Mouse (Mus musculus) forebrain, embryonic 13.5 days (tissue): ENCODE data around the gene Ctla4. TPM values are rescaled to one million over a fixed set of nuclear protein-coding genes. Genes with fewer than 3 reads are reported as not detected.

Experiments used
- ATAC-seq: fragments of 200-750 bp; cut with Nextera tagmentation; 2 replicates; pipeline ENCODE4 v1.8.0; 2017
- H3K27ac ChIP-seq: fragments of 300-500 bp; sonication (generic); 2 replicates; pipeline ENCODE4 v1.5.1; 2015; ENCODE audit warnings: inconsistent platforms, mild to moderate bottlenecking, moderate library complexity
- H3K27me3 ChIP-seq: fragments of 300-500 bp; sonication (generic); 2 replicates; pipeline ENCODE4 v1.6.1; 2015; ENCODE audit warnings: mild to moderate bottlenecking, inconsistent platforms
- H3K36me3 ChIP-seq: fragments of 300-500 bp; sonication (generic); 2 replicates; pipeline ENCODE4 v1.6.1; 2015; ENCODE audit warnings: mild to moderate bottlenecking, inconsistent platforms; ENCODE audit not compliant: poor library complexity, severe bottlenecking
- H3K4me1 ChIP-seq: fragments of 300-500 bp; sonication (generic); 2 replicates; pipeline ENCODE4 v1.6.1; 2015; ENCODE audit warnings: inconsistent platforms
- H3K4me2 ChIP-seq: fragments of 300-500 bp; sonication (generic); 2 replicates; pipeline ENCODE4 v1.6.1; 2015; ENCODE audit warnings: inconsistent platforms, mild to moderate bottlenecking, moderate library complexity
- H3K4me3 ChIP-seq: fragments of 300-500 bp; sonication (generic); 2 replicates; pipeline ENCODE4 v1.5.1; 2015; ENCODE audit warnings: mild to moderate bottlenecking, inconsistent platforms
- H3K9ac ChIP-seq: fragments of 300-500 bp; sonication (generic); 2 replicates; pipeline ENCODE4 v1.6.1; 2015; ENCODE audit warnings: mild to moderate bottlenecking, inconsistent platforms
- H3K9me3 ChIP-seq: fragments of 300-500 bp; sonication (generic); replicated peaks from 2 replicates; pipeline ENCODE4 v1.6.1; 2016; ENCODE audit warnings: inconsistent platforms
- WGBS: fragments of 180-500 bp; shearing (Covaris S2); methylation state at CpG from one replicate; pipeline ENCODE4 v1.1.7; 2015; 5-methylcytosine and 5-hydroxymethylcytosine counted together
- polyA plus RNA-seq: library from polyadenylated mRNA; unstranded; fragments of >200 nt; fragmentation: Nextera tagmentation; extraction: Ambion mirVana; gene quantifications from 2 replicates; pipeline ENCODE4 v1.2.1, GENCODE M21; 2015

Gene Ctla4
- polyA plus RNA-seq, result not detected in 2 replicates

DNA sequence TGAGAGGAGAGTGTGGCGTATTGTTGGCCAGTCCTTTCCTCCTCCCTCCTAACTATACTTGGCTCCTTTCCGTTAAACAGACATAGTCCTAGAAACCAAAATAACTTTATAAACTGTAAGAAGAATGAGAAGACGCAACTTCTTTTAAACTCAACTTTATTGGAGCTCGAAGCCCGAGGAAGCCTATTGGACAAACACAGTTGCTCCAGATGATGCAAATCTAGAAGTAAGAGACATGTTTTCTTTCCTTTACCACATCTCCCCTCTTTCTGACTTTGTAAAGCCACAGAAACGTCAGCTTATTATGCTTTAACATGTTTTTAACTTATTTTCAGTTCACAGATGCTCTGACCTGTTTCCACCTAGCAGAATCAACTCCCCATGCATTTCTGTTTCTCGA lies at the start of gene Ctla4:
TSS of gene Ctla4 (plus strand) at position 20 of the 400 bp plus-strand sequence.
- Histone ChIP-seq H3K27me3 (no peaks in the 10 kb centered on the region), H3K9me3 (no peaks in the 10 kb centered on the region), H3K4me3 (no peak within 1 kb of the TSS), H3K27ac (no peak within 1 kb of the TSS), H3K4me1 (no peaks in the 10 kb centered on the region), H3K36me3 (no peaks in the 10 kb centered on the region), H3K4me2 (no peak within 1 kb of the TSS), H3K9ac (no peak within 1 kb of the TSS)
- no peak for ATAC-seq
- 86% methylated on average over 7 of the region's 7 CpGs for WGBS

DNA sequence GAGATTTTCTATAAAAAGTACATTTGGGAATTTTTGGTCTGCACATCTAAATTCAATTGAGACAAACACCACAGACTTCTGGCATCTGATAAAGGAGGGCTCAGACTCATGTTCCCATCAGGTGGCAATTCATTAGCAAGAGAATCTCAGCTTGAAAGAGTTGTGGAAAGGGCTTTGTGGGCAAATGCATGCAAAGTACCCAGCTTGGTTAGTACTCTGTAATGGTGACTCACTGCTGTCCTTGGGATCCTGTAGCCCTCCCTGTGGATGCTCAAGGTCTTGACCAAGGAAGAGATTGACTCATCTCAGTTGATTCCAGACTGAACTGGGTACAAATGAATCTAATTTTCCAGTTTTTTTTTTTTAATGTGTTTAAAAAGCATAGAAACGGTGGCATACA lies 47.6 kb upstream of the Ctla4 start:
- Histone ChIP-seq H3K9ac (no peak overlapping the region), H3K27me3 (no peaks in the 10 kb centered on the region), H3K4me3 (no peak overlapping the region), H3K4me1 (no peaks in the 10 kb centered on the region), H3K9me3 (no peaks in the 10 kb centered on the region), H3K4me2 (no peak overlapping the region), H3K27ac (no peak overlapping the region), H3K36me3 (no peaks in the 10 kb centered on the region)
- 77% methylated on average over 1 of the region's 1 CpGs for WGBS
- no peak for ATAC-seq

DNA sequence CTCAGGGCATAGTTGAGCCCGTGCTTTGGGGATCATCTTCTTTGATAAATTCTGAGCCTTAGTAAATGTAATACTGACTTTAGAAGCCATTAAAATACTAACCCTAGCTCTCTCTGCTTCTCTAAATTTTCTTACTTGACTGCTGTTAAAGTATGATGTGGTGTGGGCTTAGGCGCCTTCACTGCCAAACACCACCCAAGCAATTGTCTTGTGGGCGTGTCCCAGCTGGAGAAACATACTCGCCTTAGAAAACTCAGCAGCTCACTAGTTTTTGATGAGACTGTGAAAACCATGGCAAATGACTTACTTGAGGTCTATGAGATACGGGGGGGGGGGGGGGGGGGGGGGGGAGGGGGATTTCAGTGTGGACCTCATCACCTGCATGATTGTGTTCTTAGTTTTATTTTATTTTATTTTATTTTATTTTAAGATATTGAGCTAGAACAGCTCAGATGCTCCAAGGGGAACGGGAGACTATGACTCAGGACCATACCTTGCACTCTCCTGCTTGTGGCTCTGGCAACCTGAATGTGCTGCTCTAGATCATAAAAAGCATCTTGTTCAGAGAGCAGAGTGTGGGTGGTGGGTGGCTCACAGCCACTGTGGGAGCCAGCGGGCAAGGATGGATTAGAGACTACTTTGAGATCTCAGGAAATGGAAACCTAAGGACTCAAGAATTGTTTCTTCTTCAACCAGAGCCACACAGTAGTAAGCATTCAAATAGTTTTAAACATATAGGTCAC lies 41.3 kb upstream of the Ctla4 start:
- Histone ChIP-seq H3K9me3 (no peaks in the 10 kb centered on the region), H3K4me2 (no peak overlapping the region), H3K4me3 (no peak overlapping the region), H3K4me1 (no peaks in the 10 kb centered on the region), H3K36me3 (no peaks in the 10 kb centered on the region), H3K27me3 (no peaks in the 10 kb centered on the region), H3K9ac (no peak overlapping the region), H3K27ac (no peak overlapping the region)
- ATAC-seq, result no peak
- 92% methylated on average over 6 of the region's 7 CpGs for WGBS

DNA sequence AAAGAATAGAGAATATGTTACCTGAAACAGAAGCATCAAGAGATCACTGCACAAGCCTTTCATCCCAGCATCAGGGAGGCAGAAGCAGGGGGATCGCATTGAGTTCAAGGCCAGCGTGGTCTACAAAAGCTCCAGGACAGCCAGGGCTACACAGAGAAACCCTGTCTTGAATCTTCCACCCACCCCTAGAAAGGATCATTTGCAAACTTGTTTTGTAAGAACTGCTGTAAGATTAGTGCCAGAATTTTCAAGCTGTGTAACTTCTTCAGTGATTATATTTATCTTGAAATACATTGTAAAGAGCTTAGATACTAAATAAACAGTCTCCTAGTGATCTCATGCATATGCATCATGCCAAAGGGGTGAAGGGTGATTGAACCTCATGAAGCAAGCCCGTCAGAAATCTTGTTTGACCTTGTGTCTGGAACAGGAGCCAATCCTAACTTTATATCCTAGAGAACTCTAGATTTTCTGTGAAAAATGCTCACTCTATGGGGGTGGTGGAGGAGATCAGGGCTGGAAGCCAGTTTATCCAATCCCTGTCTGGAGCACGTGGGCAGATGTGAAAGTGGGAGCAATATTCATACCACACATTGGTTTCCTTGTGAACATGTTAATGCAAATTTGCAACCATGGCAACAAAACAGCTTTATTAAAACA lies 40.1 kb upstream of the Ctla4 start:
- Histone ChIP-seq H3K4me1 (peaks cover 8% of the 10 kb centered on the region), H3K9me3 (no peaks in the 10 kb centered on the region), H3K27ac (no peak overlapping the region), H3K27me3 (no peaks in the 10 kb centered on the region), H3K4me2 (no peak overlapping the region), H3K36me3 (no peaks in the 10 kb centered on the region), H3K4me3 (no peak overlapping the region), H3K9ac (no peak overlapping the region)
- WGBS, result 65% methylated on average over 4 of the region's 4 CpGs
- no peak for ATAC-seq

DNA sequence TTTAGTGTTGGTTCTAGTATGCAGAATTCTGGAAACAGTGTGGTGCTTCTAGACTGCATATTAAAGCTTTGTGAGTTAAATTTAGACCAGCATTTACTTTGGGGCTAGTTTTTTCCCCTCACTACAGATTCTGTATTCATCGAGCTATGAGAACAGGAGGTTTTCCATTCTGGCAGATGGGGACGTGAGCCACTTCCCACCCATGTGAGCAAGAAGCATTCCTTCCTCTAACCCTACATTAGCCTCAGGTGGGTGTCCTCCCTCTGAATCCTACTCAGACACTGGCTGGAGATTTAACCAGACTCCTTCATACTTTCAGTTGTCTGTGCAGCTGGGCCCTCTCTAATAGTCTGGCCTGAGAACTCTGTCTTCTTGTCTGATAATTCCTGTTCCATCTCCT lies 37.7 kb upstream of the Ctla4 start:
- Histone ChIP-seq H3K9ac (no peak overlapping the region), H3K27me3 (no peaks in the 10 kb centered on the region), H3K4me2 (no peak overlapping the region), H3K9me3 (no peaks in the 10 kb centered on the region), H3K27ac (no peak overlapping the region), H3K4me1 (peaks cover 15% of the 10 kb centered on the region), H3K36me3 (no peaks in the 10 kb centered on the region), H3K4me3 (no peak overlapping the region)
- WGBS, result 80% methylated on average over 2 of the region's 2 CpGs
- no peak for ATAC-seq

GRCm38 (mm10) chr1:60849816-60850215 lies 37.0 kb upstream of the Ctla4 start:
- ATAC-seq, result no peak
- Histone ChIP-seq H3K4me2 (no peak overlapping the region), H3K27me3 (no peaks in the 10 kb centered on the region), H3K36me3 (no peaks in the 10 kb centered on the region), H3K4me3 (no peak overlapping the region), H3K27ac (no peak overlapping the region), H3K4me1 (peaks cover 15% of the 10 kb centered on the region), H3K9ac (no peak overlapping the region), H3K9me3 (no peaks in the 10 kb centered on the region)
- WGBS, result 87% methylated on average over 4 of the region's 4 CpGs

- ATAC-seq, result peak; percentile 50; the same call in 1 of the 2 replicates
- H3K27me3 ChIP-seq, result no peaks in the 10 kb centered on the region
- H3K4me3 ChIP-seq, result no peak overlapping the region
- no peak overlapping the region for H3K9ac ChIP-seq
- H3K27ac ChIP-seq, result peak overlapping the region; percentile 49
- H3K4me2 ChIP-seq, result no peak overlapping the region
- H3K4me1 ChIP-seq, result peaks cover 15% of the 10 kb centered on the region
- no peaks in the 10 kb centered on the region for H3K9me3 ChIP-seq
- no peaks in the 10 kb centered on the region for H3K36me3 ChIP-seq
- WGBS, result 7% methylated on average over 8 of the region's 8 CpGs
These were observed 35.6 kb upstream of the Ctla4 start for GRCm38 (mm10) chr1:60851041-60851781.

DNA sequence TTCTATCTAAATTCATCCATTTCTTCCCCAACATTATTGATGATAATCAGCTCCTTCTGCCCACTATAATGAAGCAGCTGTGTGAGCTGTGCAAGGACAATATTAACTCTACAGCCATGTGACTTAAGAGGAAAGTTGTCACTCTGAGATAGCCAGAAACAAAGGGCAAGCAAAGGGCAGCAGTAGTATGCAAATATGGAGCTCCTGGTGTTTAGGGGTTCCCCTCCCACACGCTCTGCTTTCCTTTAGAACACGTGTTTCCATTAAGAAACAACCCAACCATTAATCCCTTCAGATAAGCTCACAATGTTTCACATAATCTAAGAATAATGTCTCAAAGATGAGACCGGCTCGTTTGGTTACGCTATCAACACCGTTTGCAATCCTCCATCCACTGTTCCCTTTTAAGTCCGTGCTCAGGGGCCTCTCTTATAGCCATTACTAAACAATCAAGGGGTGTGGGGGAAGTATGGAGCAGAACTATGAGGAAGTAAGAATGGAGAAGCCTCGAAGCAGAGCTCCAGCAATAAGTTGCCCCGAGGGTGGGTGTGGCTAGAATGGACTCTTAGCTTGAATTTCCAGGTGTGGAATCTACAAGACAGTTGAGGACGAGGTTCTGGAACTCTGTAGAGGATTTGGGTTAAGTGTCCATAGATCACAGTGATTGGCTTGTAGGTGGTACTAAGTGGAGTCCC lies 34.6 kb upstream of the Ctla4 start:
- no peak for ATAC-seq
- Histone ChIP-seq H3K4me1 (peaks cover 15% of the 10 kb centered on the region), H3K27ac (no peak overlapping the region), H3K4me3 (no peak overlapping the region), H3K9ac (no peak overlapping the region), H3K9me3 (no peaks in the 10 kb centered on the region), H3K27me3 (no peaks in the 10 kb centered on the region), H3K4me2 (no peak overlapping the region), H3K36me3 (no peaks in the 10 kb centered on the region)
- 43% methylated on average over 10 of the region's 10 CpGs for WGBS

- Histone ChIP-seq H3K27ac (no peak overlapping the region), H3K9me3 (no peaks in the 10 kb centered on the region), H3K4me3 (no peak overlapping the region), H3K4me2 (no peak overlapping the region), H3K4me1 (peaks cover 15% of the 10 kb centered on the region), H3K36me3 (no peaks in the 10 kb centered on the region), H3K9ac (no peak overlapping the region), H3K27me3 (no peaks in the 10 kb centered on the region)
- 74% methylated on average over 6 of the region's 6 CpGs for WGBS
- ATAC-seq, result no peak
These were observed 34.0 kb upstream of the Ctla4 start for GRCm38 (mm10) chr1:60852770-60853147.

DNA sequence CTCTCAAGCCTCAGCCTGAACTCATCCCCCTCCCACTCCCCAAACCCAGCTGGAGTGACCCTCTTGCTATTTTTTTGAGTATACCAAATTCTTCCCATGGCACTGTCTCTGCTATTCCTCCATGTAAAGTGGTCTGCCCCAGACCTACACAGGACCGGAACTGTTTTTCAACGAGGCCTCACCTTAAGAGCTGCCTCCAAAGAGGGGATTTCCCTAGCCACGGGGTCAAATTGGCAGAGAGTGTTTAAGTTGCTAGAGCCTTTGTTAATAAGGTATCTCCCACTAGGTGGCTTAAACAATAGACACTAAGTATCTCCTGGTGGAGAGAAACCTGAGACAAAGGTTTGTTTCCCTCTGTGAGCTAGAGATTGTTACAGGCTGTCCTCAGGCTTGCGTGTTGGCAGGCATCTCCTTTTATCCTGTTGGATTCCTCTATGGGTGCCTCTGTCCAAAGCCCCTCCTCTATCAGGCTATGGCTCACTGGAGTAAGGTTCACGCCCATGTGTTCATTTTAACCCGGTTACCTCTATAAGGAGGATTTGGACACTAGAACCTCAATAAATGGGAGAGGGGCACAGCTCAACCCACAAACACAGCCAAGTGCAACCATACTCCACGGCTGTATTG lies 33.4 kb upstream of the Ctla4 start:
- Histone ChIP-seq H3K27ac (no peak overlapping the region), H3K27me3 (no peaks in the 10 kb centered on the region), H3K9ac (no peak overlapping the region), H3K4me1 (peaks cover 15% of the 10 kb centered on the region), H3K4me3 (no peak overlapping the region), H3K9me3 (no peaks in the 10 kb centered on the region), H3K36me3 (no peaks in the 10 kb centered on the region), H3K4me2 (no peak overlapping the region)
- no peak for ATAC-seq
- WGBS, result 26% methylated on average over 7 of the region's 7 CpGs

- Histone ChIP-seq H3K36me3 (no peaks in the 10 kb centered on the region), H3K4me1 (peaks cover 15% of the 10 kb centered on the region), H3K9me3 (no peaks in the 10 kb centered on the region), H3K9ac (no peak overlapping the region), H3K4me2 (no peak overlapping the region), H3K27ac (no peak overlapping the region), H3K4me3 (no peak overlapping the region), H3K27me3 (no peaks in the 10 kb centered on the region)
- no peak for ATAC-seq
- 77% methylated on average over 5 of the region's 5 CpGs for WGBS
These were observed 32.8 kb upstream of the Ctla4 start for GRCm38 (mm10) chr1:60853991-60854390.
